Mouse (Mus musculus): Measurements from ENCODE around the gene Sgsm3. TPM values are rescaled to one million over a fixed set of nuclear protein-coding genes. Genes with fewer than 3 reads are reported as not detected.

Sgsm3 gene
- total RNA-seq, 2 experiments from 2014 or later = 79.1 to 80.8 TPM

GRCm38 (mm10) chr15:81015068-81015744 is 37.6 kb downstream of the Sgsm3 start:
- no peak for DNase-seq (ENCODE audit: extremely low spot score in 1 of 2, low spot score in 2 of 2)
- intact Hi-C loops (cut with DNase I) = no loop called here

- DNase-seq (ENCODE audit: extremely low spot score in 1 of 2, low spot score in 2 of 2) = no peak
- intact Hi-C loops (cut with DNase I) = no loop called here
Measured at GRCm38 (mm10) chr15:81016488-81016887, 38.9 kb downstream of the Sgsm3 start.

- no peak for DNase-seq (ENCODE audit: extremely low spot score in 1 of 2, low spot score in 2 of 2)
- intact Hi-C loops (cut with DNase I) = no loop called here
Measured at GRCm38 (mm10) chr15:81017308-81017707, 39.7 kb downstream of the Sgsm3 start.

GRCm38 (mm10) chr15:81021377-81021776 is 43.8 kb downstream of the Sgsm3 start:
- intact Hi-C loops (cut with DNase I) = no loop called here
- peak in 1 of 2 experiments; percentile 45 for DNase-seq (ENCODE audit: extremely low spot score in 1 of 2, low spot score in 2 of 2)

- intact Hi-C loops (cut with DNase I) = no loop called here
- no peak for DNase-seq (ENCODE audit: extremely low spot score in 1 of 2, low spot score in 2 of 2)
Measured at GRCm38 (mm10) chr15:81022437-81022836, 44.9 kb downstream of the Sgsm3 start.

- DNase-seq (ENCODE audit: extremely low spot score in 1 of 2, low spot score in 2 of 2) = no peak
- intact Hi-C loops (cut with DNase I) = no loop called here
Measured at GRCm38 (mm10) chr15:81023842-81024241, 46.3 kb downstream of the Sgsm3 start.

- intact Hi-C loops (cut with DNase I) = loop anchor here (2.0 kb wide), 1 partner anchor 172 kb away; no protein-coding TSS in a partner anchor
- DNase-seq (ENCODE audit: extremely low spot score in 1 of 2, low spot score in 2 of 2) = no peak
Measured at GRCm38 (mm10) chr15:81026901-81027300, 49.3 kb downstream of the Sgsm3 start.

GRCm38 (mm10) chr15:81027378-81028173 is 50.0 kb downstream of the Sgsm3 start:
- intact Hi-C loops (cut with DNase I) = loop anchor here (2.0 kb wide), 1 partner anchor 171 kb away; no protein-coding TSS in a partner anchor
- DNase-seq (ENCODE audit: extremely low spot score in 1 of 2, low spot score in 2 of 2) = peak; percentile 80 to 82

- intact Hi-C loops (cut with DNase I) = no loop called here
- DNase-seq (ENCODE audit: extremely low spot score in 1 of 2, low spot score in 2 of 2) = no peak
Measured at GRCm38 (mm10) chr15:81030891-81031425, 53.4 kb downstream of the Sgsm3 start.

- intact Hi-C loops (cut with DNase I) = no loop called here
Measured at GRCm38 (mm10) chr15:81031611-81032010, 54.0 kb downstream of the Sgsm3 start.

GRCm38 (mm10) chr15:81032941-81033629 is 55.5 kb downstream of the Sgsm3 start:
- intact Hi-C loops (cut with DNase I) = no loop called here
- no peak for DNase-seq (ENCODE audit: extremely low spot score in 1 of 2, low spot score in 2 of 2)

More at GRCm38 (mm10) chr15:81031611-81032010, 54.0 kb downstream of the Sgsm3 start:
- no peak for DNase-seq (ENCODE audit: extremely low spot score in 1 of 2, low spot score in 2 of 2)

GRCm38 (mm10) chr15:81034119-81034518 is 56.6 kb downstream of the Sgsm3 start:
- DNase-seq (ENCODE audit: extremely low spot score in 1 of 2, low spot score in 2 of 2) = no peak
- intact Hi-C loops (cut with DNase I) = no loop called here

GRCm38 (mm10) chr15:81035417-81036162 is 58.0 kb downstream of the Sgsm3 start:
- intact Hi-C loops (cut with DNase I) = no loop called here
- no peak for DNase-seq (ENCODE audit: extremely low spot score in 1 of 2, low spot score in 2 of 2)

- no peak for DNase-seq (ENCODE audit: extremely low spot score in 1 of 2, low spot score in 2 of 2)
- intact Hi-C loops (cut with DNase I) = no loop called here
Measured at GRCm38 (mm10) chr15:81038419-81038818, 60.9 kb downstream of the Sgsm3 start.

- intact Hi-C loops (cut with DNase I) = no loop called here
- DNase-seq (ENCODE audit: extremely low spot score in 1 of 2, low spot score in 2 of 2) = no peak
Measured at GRCm38 (mm10) chr15:81041767-81042166, 64.2 kb downstream of the Sgsm3 start.

GRCm38 (mm10) chr15:81042276-81042931 is 64.8 kb downstream of the Sgsm3 start:
- intact Hi-C loops (cut with DNase I) = no loop called here
- no peak for DNase-seq (ENCODE audit: extremely low spot score in 1 of 2, low spot score in 2 of 2)

GRCm38 (mm10) chr15:81044446-81044845 is 66.9 kb downstream of the Sgsm3 start:
- intact Hi-C loops (cut with DNase I) = no loop called here

GRCm38 (mm10) chr15:81045336-81045735 is 67.8 kb downstream of the Sgsm3 start:
- no peak for DNase-seq (ENCODE audit: extremely low spot score in 1 of 2, low spot score in 2 of 2)
- intact Hi-C loops (cut with DNase I) = no loop called here

More at GRCm38 (mm10) chr15:81044446-81044845, 66.9 kb downstream of the Sgsm3 start:
- DNase-seq (ENCODE audit: extremely low spot score in 1 of 2, low spot score in 2 of 2) = no peak
